Mouse (Mus musculus) heart, adult 2 months (tissue): ENCODE data around the gene Dkkl1.

Source experiments
- CTCF ChIP-seq: fragments of 200-600 bp; IDR thresholded peaks from 2 replicates; pipeline ENCODE4 v1.8.1; 2022; ENCODE audit warnings: antibody characterized with exemption, mild to moderate bottlenecking, moderate library complexity
- EP300 ChIP-seq: fragments of 200-500 bp; IDR thresholded peaks from 2 replicates; pipeline ENCODE4 v1.6.1; 2011; ENCODE audit warnings: low read depth, low read length, control low read depth; ENCODE audit not compliant: insufficient read depth
- POLR2A ChIP-seq: fragments of 200-500 bp; IDR thresholded peaks from 2 replicates; pipeline ENCODE4 v1.6.1; 2011; ENCODE audit warnings: mild to moderate bottlenecking, low read depth, low read length, control low read depth; ENCODE audit not compliant: insufficient read depth

- TF ChIP-seq CTCF (no peak), POLR2A (no peak), EP300 (no peak)
Measured at GRCm38 (mm10) chr7:45228548-45228947, 16.6 kb upstream of the Dkkl1 start.
